In the genomic region with DNA sequence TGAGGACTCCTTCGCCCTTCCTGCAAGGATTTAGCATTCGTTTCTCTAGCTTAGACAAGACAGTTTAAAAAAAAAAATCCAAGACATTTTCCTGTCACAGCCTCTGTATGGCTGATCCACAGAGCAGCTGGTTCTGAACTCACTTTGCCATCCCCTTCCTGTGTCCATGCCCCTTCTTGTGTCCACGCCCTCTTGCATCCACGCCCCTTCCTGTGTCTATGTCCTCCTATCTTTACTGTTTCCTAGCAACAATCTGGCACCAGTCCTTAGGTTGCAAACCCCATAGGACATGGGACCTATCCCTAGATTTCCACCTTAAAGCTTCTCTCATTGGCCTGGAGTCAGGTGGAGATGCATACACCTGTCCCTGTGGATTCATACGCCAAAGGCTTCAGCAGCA, we compare ENCODE assay signal across 32 mouse cellular contexts.
"Had no signal": no experiment of that assay in that cellular context is flagged by ENCODE, and none has a peak within 500 bp of the region (broad histone marks: within the 10 kb centered on the region; RNA-seq: fewer than 3 reads in every experiment).

No protein-coding gene starts in this region.

- H3K27ac ChIP-seq: heart, embryonic 13.5 days; heart, embryonic 15.5 days; hindbrain, embryonic 10.5 days; hindbrain, embryonic 13.5 days; hindbrain, embryonic 14.5 days; hindbrain, embryonic 15.5 days; hindbrain, postnatal 0 days; intestine, embryonic 15.5 days; kidney, embryonic 15.5 days; kidney, postnatal 0 days; layer of hippocampus, adult 2 months; left cerebral cortex, adult 2 months had no signal

- H3K4me3 ChIP-seq: heart, embryonic 12.5 days; heart, embryonic 13.5 days; heart, embryonic 15.5 days; hindbrain, embryonic 10.5 days; hindbrain, embryonic 13.5 days; hindbrain, embryonic 15.5 days; intestine, embryonic 15.5 days; kidney, embryonic 15.5 days; layer of hippocampus, adult 2 months; left cerebral cortex, adult 2 months had no signal

- H3K9me3 ChIP-seq: heart, embryonic 12.5 days; heart, embryonic 13.5 days; heart, embryonic 15.5 days; hindbrain, embryonic 10.5 days; hindbrain, embryonic 13.5 days; hindbrain, embryonic 15.5 days; intestine, embryonic 15.5 days; kidney, embryonic 15.5 days had no signal

- H3K36me3 ChIP-seq: heart, embryonic 12.5 days; heart, embryonic 13.5 days; heart, embryonic 15.5 days; hindbrain, embryonic 10.5 days; hindbrain, embryonic 13.5 days; hindbrain, embryonic 15.5 days; intestine, embryonic 15.5 days; kidney, embryonic 15.5 days had no signal

- H3K27me3 ChIP-seq: heart, embryonic 12.5 days; heart, embryonic 13.5 days; heart, embryonic 15.5 days; hindbrain, embryonic 13.5 days; hindbrain, embryonic 15.5 days; intestine, embryonic 15.5 days; kidney, embryonic 15.5 days had no signal

- H3K4me2 ChIP-seq: heart, embryonic 11.5 days; heart, embryonic 12.5 days; heart, embryonic 13.5 days; heart, embryonic 15.5 days; hindbrain, embryonic 13.5 days; hindbrain, embryonic 14.5 days; hindbrain, embryonic 15.5 days; intestine, embryonic 15.5 days; kidney, embryonic 15.5 days had no signal

- ATAC-seq: hindbrain, embryonic 16.5 days; hindbrain, postnatal 0 days; inflammation-experienced regulatory T-cells, adult 6 months; intestine, embryonic 15.5 days; intestine, embryonic 16.5 days; intestine, postnatal 0 days had no signal

- DNase-seq: heart, postnatal 10 days; heart, postnatal 14 days; heart, postnatal 36 days; heart, postnatal 4 days; kidney, adult 11 months; kidney, adult 18-20 months; kidney, adult 2 months; kidney, adult 8-10 months; kidney, adult 9 months; kidney, postnatal 10 days; kidney, postnatal 14 days; kidney, postnatal 25 days; kidney, postnatal 36 days; layer of hippocampus, postnatal 36 days had no signal

- H3K4me1 ChIP-seq: heart, embryonic 12.5 days; heart, embryonic 13.5 days; heart, embryonic 15.5 days; intestine, embryonic 15.5 days; kidney, embryonic 15.5 days had no signal

- H3K9ac ChIP-seq: heart, embryonic 12.5 days; heart, embryonic 13.5 days; heart, embryonic 15.5 days; hindbrain, embryonic 13.5 days; hindbrain, embryonic 14.5 days; hindbrain, embryonic 15.5 days; intestine, embryonic 15.5 days; kidney, embryonic 15.5 days had no signal
